Mouse (Mus musculus) kidney, postnatal 10 days (tissue): ENCODE data around the gene Rapgef1.

ENCODE experiments used
- DNase-seq: peaks from one replicate; pipeline ENCODE4 v3.0.0; 2021; ENCODE audit warnings: mixed read lengths

Gene Rapgef1

GRCm38 (mm10) chr2:29619484-29620300, at the start of gene Rapgef1:
Rapgef1 (plus strand) TSS chr2:29619720.
- DNase-seq, result peak; percentile 89

- DNase-seq, result no peak
Measured at GRCm38 (mm10) chr2:29571921-29572700, 47.4 kb upstream of the Rapgef1 start.

GRCm38 (mm10) chr2:29572811-29573427, 46.6 kb upstream of the Rapgef1 start:
- no peak for DNase-seq

- peak; percentile 85 for DNase-seq
Measured at GRCm38 (mm10) chr2:29573591-29573990, 45.9 kb upstream of the Rapgef1 start.

- no peak for DNase-seq
Measured at GRCm38 (mm10) chr2:29574187-29574586, 45.3 kb upstream of the Rapgef1 start.

- peak; percentile 87 for DNase-seq
Measured at GRCm38 (mm10) chr2:29582415-29582814, 37.1 kb upstream of the Rapgef1 start.

- DNase-seq, result no peak
Measured at GRCm38 (mm10) chr2:29586017-29586702, 33.4 kb upstream of the Rapgef1 start.

GRCm38 (mm10) chr2:29588006-29588405, 31.5 kb upstream of the Rapgef1 start:
- peak; percentile 49 for DNase-seq

- DNase-seq, result peak; percentile 13
Measured at GRCm38 (mm10) chr2:29589266-29589665, 30.3 kb upstream of the Rapgef1 start.

- DNase-seq, result no peak
Measured at GRCm38 (mm10) chr2:29591626-29592025, 27.9 kb upstream of the Rapgef1 start.

- DNase-seq, result no peak
Measured at GRCm38 (mm10) chr2:29592537-29592936, 27.0 kb upstream of the Rapgef1 start.

- DNase-seq, result peak; percentile 92
Measured at GRCm38 (mm10) chr2:29603930-29604329, 15.6 kb upstream of the Rapgef1 start.

GRCm38 (mm10) chr2:29605591-29605990, 13.9 kb upstream of the Rapgef1 start:
- no peak for DNase-seq

GRCm38 (mm10) chr2:29606460-29606859, 13.1 kb upstream of the Rapgef1 start:
- DNase-seq, result no peak

- DNase-seq, result no peak
Measured at GRCm38 (mm10) chr2:29617341-29617740, 2.2 kb upstream of the Rapgef1 start.

GRCm38 (mm10) chr2:29618926-29619483, 515 bp upstream of the Rapgef1 start:
- no peak for DNase-seq

GRCm38 (mm10) chr2:29620301-29620827, 844 bp downstream of the Rapgef1 start:
- DNase-seq, result no peak

GRCm38 (mm10) chr2:29621163-29621562, 1.6 kb downstream of the Rapgef1 start:
- no peak for DNase-seq

GRCm38 (mm10) chr2:29621636-29622035, 2.1 kb downstream of the Rapgef1 start:
- DNase-seq, result peak; percentile 3

- no peak for DNase-seq
Measured at GRCm38 (mm10) chr2:29622126-29623005, 2.8 kb downstream of the Rapgef1 start.
